Mouse (Mus musculus): ENCODE results near the gene Cmah. TPM values are rescaled to one million over a fixed set of nuclear protein-coding genes. Genes with fewer than 3 reads are reported as not detected.

Cmah gene
- polyA plus RNA-seq (2012): not detected in 2 replicates

GRCm38 (mm10) chr13:24327201-24327600, at the start of gene Cmah:
Gene Cmah, plus strand, starts transcription at chr13:24327404.
- TF ChIP-seq GATA1 (IDR thresholded peaks at IDR 0.05; ENCODE audit: low read length): no peak

- TF ChIP-seq GATA1 (IDR thresholded peaks at IDR 0.05; ENCODE audit: low read length): no peak
Measured at GRCm38 (mm10) chr13:24279407-24279761, 47.8 kb upstream of the Cmah start.

GRCm38 (mm10) chr13:24279762-24280438, 47.3 kb upstream of the Cmah start:
- no peak for TF ChIP-seq GATA1 (IDR thresholded peaks at IDR 0.05; ENCODE audit: low read length)

- TF ChIP-seq GATA1 (IDR thresholded peaks at IDR 0.05; ENCODE audit: low read length): no peak
Measured at GRCm38 (mm10) chr13:24280439-24281431, 46.5 kb upstream of the Cmah start, which contains the start of gene Carmil1. Gene Carmil1, minus strand, starts transcription at chr13:24280795.

- TF ChIP-seq GATA1 (IDR thresholded peaks at IDR 0.05; ENCODE audit: low read length): no peak
Measured at GRCm38 (mm10) chr13:24287381-24287780, 39.8 kb upstream of the Cmah start.

GRCm38 (mm10) chr13:24297252-24297651, 30.0 kb upstream of the Cmah start:
- TF ChIP-seq GATA1 (IDR thresholded peaks at IDR 0.05; ENCODE audit: low read length): no peak

GRCm38 (mm10) chr13:24305486-24305885, 21.7 kb upstream of the Cmah start:
- no peak for TF ChIP-seq GATA1 (IDR thresholded peaks at IDR 0.05; ENCODE audit: low read length)

GRCm38 (mm10) chr13:24306248-24306647, 21.0 kb upstream of the Cmah start:
- no peak for TF ChIP-seq GATA1 (IDR thresholded peaks at IDR 0.05; ENCODE audit: low read length)

GRCm38 (mm10) chr13:24311011-24311940, 15.9 kb upstream of the Cmah start:
- no peak for TF ChIP-seq GATA1 (IDR thresholded peaks at IDR 0.05; ENCODE audit: low read length)

- no peak for TF ChIP-seq GATA1 (IDR thresholded peaks at IDR 0.05; ENCODE audit: low read length)
Measured at GRCm38 (mm10) chr13:24316563-24316962, 10.6 kb upstream of the Cmah start.

- no peak for TF ChIP-seq GATA1 (IDR thresholded peaks at IDR 0.05; ENCODE audit: low read length)
Measured at GRCm38 (mm10) chr13:24318618-24319017, 8.6 kb upstream of the Cmah start.

GRCm38 (mm10) chr13:24321313-24321712, 5.9 kb upstream of the Cmah start:
- TF ChIP-seq GATA1 (IDR thresholded peaks at IDR 0.05; ENCODE audit: low read length): no peak

- TF ChIP-seq GATA1 (IDR thresholded peaks at IDR 0.05; ENCODE audit: low read length): no peak
Measured at GRCm38 (mm10) chr13:24328036-24328817, 1.0 kb downstream of the Cmah start.

- TF ChIP-seq GATA1 (IDR thresholded peaks at IDR 0.05; ENCODE audit: low read length): no peak
Measured at GRCm38 (mm10) chr13:24330128-24330527, 2.9 kb downstream of the Cmah start.
